Mouse (Mus musculus): Measurements from ENCODE around the gene Tlk1. TPM values are rescaled to one million over a fixed set of nuclear protein-coding genes. Genes with fewer than 3 reads are reported as not detected.

Gene Tlk1
- polyA plus RNA-seq, 1 experiment = 9.4 TPM

- Histone ChIP-seq H3K4me3 (no peak overlapping the region), H3ac (ENCODE audit: control insufficient read depth, insufficient read length) (no peak overlapping the region), H3K4me2 (ENCODE audit: low read depth) (no peak overlapping the region), H3K36me3 (ENCODE audit: control insufficient read depth, insufficient read depth) (no peaks in the 10 kb centered on the region), H3K27me3 (ENCODE audit: control insufficient read depth, insufficient read depth, insufficient read length) (no peaks in the 10 kb centered on the region), H3K79me2 (ENCODE audit: control insufficient read depth, insufficient read depth) (no peaks in the 10 kb centered on the region)
- TF ChIP-seq MAX (IDR thresholded peaks at IDR 0.05; ENCODE audit: low read depth) = no peak
- no peak for TF ChIP-seq TCF3 (IDR thresholded peaks at IDR 0.05; ENCODE audit: insufficient read length, low read depth)
- no peak for TF ChIP-seq POLR2AphosphoS2 (IDR thresholded peaks at IDR 0.05; ENCODE audit: insufficient read length, low read depth)
- no peak for TF ChIP-seq TCF12 (IDR thresholded peaks at IDR 0.05; ENCODE audit: insufficient read depth, poor library complexity, severe bottlenecking)
- TF ChIP-seq MYOD1 (IDR thresholded peaks at IDR 0.05; ENCODE audit: control insufficient read depth in 1 of 3, insufficient read length in 2 of 3, low read depth in 2 of 3) = no peak
- no peak for TF ChIP-seq POLR2A (IDR thresholded peaks at IDR 0.05; ENCODE audit: insufficient read length, low read depth)
- no peak for TF ChIP-seq SRF (IDR thresholded peaks at IDR 0.05; ENCODE audit: control insufficient read depth, insufficient read length, low read depth)
- TF ChIP-seq E2F4 (IDR thresholded peaks at IDR 0.05; ENCODE audit: insufficient read depth) = no peak
- TF ChIP-seq MYOG (IDR thresholded peaks at IDR 0.05; ENCODE audit: control insufficient read depth in 1 of 3, insufficient read depth in 1 of 3, insufficient read length in 2 of 3, low read depth in 2 of 3) = no peak
- TF ChIP-seq CEBPB (IDR thresholded peaks at IDR 0.05; ENCODE audit: insufficient read depth, poor library complexity, severe bottlenecking) = no peak
- no peak for TF ChIP-seq REST (IDR thresholded peaks at IDR 0.05; ENCODE audit: insufficient read depth, insufficient read length)
- TF ChIP-seq USF1 (IDR thresholded peaks at IDR 0.05; ENCODE audit: low read depth) = no peak
These were observed 20.3 kb upstream of the Tlk1 start for GRCm38 (mm10) chr2:70845871-70846270.

DNA sequence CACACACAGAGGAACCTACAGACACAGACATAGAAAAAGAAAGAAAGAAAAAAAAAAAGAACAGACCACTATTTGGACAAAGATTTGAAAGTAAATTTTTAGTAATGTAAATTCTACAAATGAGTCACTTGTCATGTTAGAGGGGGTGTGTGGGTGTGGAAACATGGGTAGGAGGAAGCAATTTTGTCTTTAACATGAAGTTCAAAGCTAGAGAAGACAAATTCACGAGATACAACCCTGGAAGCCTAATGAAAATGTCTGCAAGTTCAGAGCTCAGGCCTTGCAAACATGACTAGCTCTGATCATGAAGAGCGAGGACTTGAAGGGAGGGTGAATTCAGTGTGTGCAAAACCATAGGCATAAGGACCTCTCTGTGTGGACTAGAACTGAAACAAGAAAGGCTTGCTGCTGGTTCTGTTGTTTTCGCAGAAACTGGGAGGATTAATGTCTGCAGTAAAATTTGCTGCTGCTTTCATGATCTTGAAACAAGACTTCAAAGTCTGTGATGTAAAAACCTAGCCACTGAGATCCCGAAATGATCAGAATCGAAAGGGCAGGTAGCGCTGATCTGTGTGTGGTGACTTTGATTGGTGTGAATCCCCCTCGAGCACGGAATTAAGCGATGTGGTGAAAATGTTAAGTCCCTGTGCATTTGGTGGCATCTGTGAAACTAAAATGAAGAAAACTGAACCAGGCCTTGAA is 19.3 kb upstream of the Tlk1 start:
- H3K4me3 ChIP-seq = no peak overlapping the region
- no peak overlapping the region for H3ac ChIP-seq (ENCODE audit: control insufficient read depth, insufficient read length)
- H3K36me3 ChIP-seq (ENCODE audit: control insufficient read depth, insufficient read depth) = no peaks in the 10 kb centered on the region
- H3K27me3 ChIP-seq (ENCODE audit: control insufficient read depth, insufficient read depth, insufficient read length) = no peaks in the 10 kb centered on the region
- TF ChIP-seq E2F4 (IDR thresholded peaks at IDR 0.05; ENCODE audit: insufficient read depth) (no peak), CEBPB (IDR thresholded peaks at IDR 0.05; ENCODE audit: insufficient read depth, poor library complexity, severe bottlenecking) (no peak), TCF3 (IDR thresholded peaks at IDR 0.05; ENCODE audit: insufficient read length, low read depth) (no peak), POLR2A (IDR thresholded peaks at IDR 0.05; ENCODE audit: insufficient read length, low read depth) (no peak), REST (IDR thresholded peaks at IDR 0.05; ENCODE audit: insufficient read depth, insufficient read length) (no peak), MYOD1 (IDR thresholded peaks at IDR 0.05; ENCODE audit: control insufficient read depth in 1 of 3, insufficient read length in 2 of 3, low read depth in 2 of 3) (no peak), USF1 (IDR thresholded peaks at IDR 0.05; ENCODE audit: low read depth) (no peak), POLR2AphosphoS2 (IDR thresholded peaks at IDR 0.05; ENCODE audit: insufficient read length, low read depth) (no peak), MAX (IDR thresholded peaks at IDR 0.05; ENCODE audit: low read depth) (no peak), TCF12 (IDR thresholded peaks at IDR 0.05; ENCODE audit: insufficient read depth, poor library complexity, severe bottlenecking) (no peak), SRF (IDR thresholded peaks at IDR 0.05; ENCODE audit: control insufficient read depth, insufficient read length, low read depth) (no peak), MYOG (IDR thresholded peaks at IDR 0.05; ENCODE audit: control insufficient read depth in 1 of 3, insufficient read depth in 1 of 3, insufficient read length in 2 of 3, low read depth in 2 of 3) (no peak)
- no peak overlapping the region for H3K4me2 ChIP-seq (ENCODE audit: low read depth)
- H3K79me2 ChIP-seq (ENCODE audit: control insufficient read depth, insufficient read depth) = no peaks in the 10 kb centered on the region

GRCm38 (mm10) chr2:70842049-70842618 is 16.6 kb upstream of the Tlk1 start:
- no peak overlapping the region for H3K4me2 ChIP-seq (ENCODE audit: low read depth)
- H3K27me3 ChIP-seq (ENCODE audit: control insufficient read depth, insufficient read depth, insufficient read length) = no peaks in the 10 kb centered on the region
- no peak for TF ChIP-seq MYOD1 (IDR thresholded peaks at IDR 0.05; ENCODE audit: control insufficient read depth in 1 of 3, insufficient read length in 2 of 3, low read depth in 2 of 3)
- no peak for TF ChIP-seq POLR2AphosphoS2 (IDR thresholded peaks at IDR 0.05; ENCODE audit: insufficient read length, low read depth)
- no peak for TF ChIP-seq USF1 (IDR thresholded peaks at IDR 0.05; ENCODE audit: low read depth)
- no peak for TF ChIP-seq MAX (IDR thresholded peaks at IDR 0.05; ENCODE audit: low read depth)
- no peak for TF ChIP-seq REST (IDR thresholded peaks at IDR 0.05; ENCODE audit: insufficient read depth, insufficient read length)
- TF ChIP-seq E2F4 (IDR thresholded peaks at IDR 0.05; ENCODE audit: insufficient read depth) = no peak
- no peak for TF ChIP-seq CEBPB (IDR thresholded peaks at IDR 0.05; ENCODE audit: insufficient read depth, poor library complexity, severe bottlenecking)
- TF ChIP-seq TCF3 (IDR thresholded peaks at IDR 0.05; ENCODE audit: insufficient read length, low read depth) = no peak
- no peak for TF ChIP-seq SRF (IDR thresholded peaks at IDR 0.05; ENCODE audit: control insufficient read depth, insufficient read length, low read depth)
- no peak for TF ChIP-seq POLR2A (IDR thresholded peaks at IDR 0.05; ENCODE audit: insufficient read length, low read depth)
- no peak for TF ChIP-seq MYOG (IDR thresholded peaks at IDR 0.05; ENCODE audit: control insufficient read depth in 1 of 3, insufficient read depth in 1 of 3, insufficient read length in 2 of 3, low read depth in 2 of 3)
- TF ChIP-seq TCF12 (IDR thresholded peaks at IDR 0.05; ENCODE audit: insufficient read depth, poor library complexity, severe bottlenecking) = no peak
- H3K36me3 ChIP-seq (ENCODE audit: control insufficient read depth, insufficient read depth) = no peaks in the 10 kb centered on the region
- no peak overlapping the region for H3ac ChIP-seq (ENCODE audit: control insufficient read depth, insufficient read length)
- no peaks in the 10 kb centered on the region for H3K79me2 ChIP-seq (ENCODE audit: control insufficient read depth, insufficient read depth)
- no peak overlapping the region for H3K4me3 ChIP-seq

DNA sequence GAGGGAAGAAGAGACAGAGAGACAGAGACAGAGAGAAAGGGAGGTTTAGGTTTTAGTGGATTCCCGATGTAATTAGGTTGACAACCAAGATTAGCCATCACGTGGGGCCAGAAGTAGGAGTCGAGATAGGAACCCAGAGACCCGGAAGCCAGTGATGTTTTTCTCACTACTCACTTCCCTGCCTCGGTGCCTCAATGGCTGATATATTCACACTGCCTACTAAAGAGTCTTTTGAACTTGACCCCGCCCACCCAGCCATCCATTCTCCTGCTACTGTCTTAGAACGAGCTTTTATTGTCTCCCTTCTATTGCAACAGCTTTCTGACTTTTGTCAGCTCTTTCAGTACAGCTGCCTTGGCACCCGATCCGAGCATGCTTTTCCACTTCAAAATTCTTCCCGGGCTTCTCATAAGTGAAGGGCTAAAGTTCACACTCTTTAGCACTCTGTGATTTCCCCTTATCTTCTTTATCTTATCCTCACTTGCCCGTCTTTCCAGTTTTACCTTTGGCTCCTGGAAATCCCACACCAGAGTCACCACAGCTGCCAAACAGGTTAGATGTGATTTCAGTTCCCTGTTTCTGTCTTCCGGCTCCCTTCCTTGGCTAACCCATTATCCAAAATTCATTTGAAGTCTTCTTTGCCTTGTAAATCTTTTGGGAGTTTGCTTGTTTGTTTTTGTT is 13.1 kb upstream of the Tlk1 start:
- H3K4me2 ChIP-seq (ENCODE audit: low read depth) = peak overlapping the region; percentile 57
- no peak for TF ChIP-seq USF1 (IDR thresholded peaks at IDR 0.05; ENCODE audit: low read depth)
- no peak for TF ChIP-seq SRF (IDR thresholded peaks at IDR 0.05; ENCODE audit: control insufficient read depth, insufficient read length, low read depth)
- TF ChIP-seq MYOG (IDR thresholded peaks at IDR 0.05; ENCODE audit: control insufficient read depth in 1 of 3, insufficient read depth in 1 of 3, insufficient read length in 2 of 3, low read depth in 2 of 3) = no peak
- no peak for TF ChIP-seq TCF3 (IDR thresholded peaks at IDR 0.05; ENCODE audit: insufficient read length, low read depth)
- no peaks in the 10 kb centered on the region for H3K79me2 ChIP-seq (ENCODE audit: control insufficient read depth, insufficient read depth)
- H3ac ChIP-seq (ENCODE audit: control insufficient read depth, insufficient read length) = no peak overlapping the region
- H3K4me3 ChIP-seq = no peak overlapping the region
- H3K27me3 ChIP-seq (ENCODE audit: control insufficient read depth, insufficient read depth, insufficient read length) = no peaks in the 10 kb centered on the region
- no peaks in the 10 kb centered on the region for H3K36me3 ChIP-seq (ENCODE audit: control insufficient read depth, insufficient read depth)

Measured in myocyte (in vitro differentiated cells).